Mouse (Mus musculus) layer of hippocampus, postnatal 36 days (tissue): Measurements from ENCODE around the gene Susd3. TPM values are rescaled to one million over a fixed set of nuclear protein-coding genes. Genes with fewer than 3 reads are reported as not detected.

ENCODE experiments used
- DNase-seq, 2 experiments: peaks; one replicate each; pipeline ENCODE4 v3.0.0; 2022
- total RNA-seq, 2 experiments: library from RNA; stranded (reverse); gene quantifications; 2 replicates each; pipeline ENCODE4 v1.2.3; 2021

Gene Susd3
- total RNA-seq: 1 to 10 TPM; 2.5 to 2.6 TPM

GRCm38 (mm10) chr13:49248467-49248862 is at the start of gene Susd3:
TSS of gene Susd3 (minus strand) at chr13:49248706.
- no peak for DNase-seq

GRCm38 (mm10) chr13:49296270-49296669 is 47.8 kb upstream of the Susd3 start:
- DNase-seq: no peak

- DNase-seq: no peak
Observed at GRCm38 (mm10) chr13:49294108-49294507, 45.6 kb upstream of the Susd3 start.

DNA sequence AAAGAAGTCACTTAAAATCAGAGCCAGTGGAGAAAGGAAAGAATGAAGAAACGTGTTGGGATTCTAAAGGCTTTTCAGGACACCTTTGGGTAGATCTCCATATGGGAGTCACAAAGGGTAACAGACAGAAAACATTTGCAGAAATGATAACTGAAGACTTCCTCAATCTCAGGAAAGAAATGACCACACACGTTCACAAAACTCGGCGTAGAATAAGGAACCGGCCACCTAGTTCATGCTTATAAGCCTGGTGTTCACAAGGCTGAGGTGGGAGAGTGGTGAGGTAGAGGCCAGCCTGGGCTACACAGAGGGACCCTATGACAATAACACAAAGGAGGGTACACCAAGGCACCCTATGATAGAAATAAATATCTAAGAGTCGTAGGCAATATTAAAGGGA is 43.4 kb upstream of the Susd3 start:
- no peak for DNase-seq

GRCm38 (mm10) chr13:49291398-49291797 is 42.9 kb upstream of the Susd3 start:
- DNase-seq: no peak

DNA sequence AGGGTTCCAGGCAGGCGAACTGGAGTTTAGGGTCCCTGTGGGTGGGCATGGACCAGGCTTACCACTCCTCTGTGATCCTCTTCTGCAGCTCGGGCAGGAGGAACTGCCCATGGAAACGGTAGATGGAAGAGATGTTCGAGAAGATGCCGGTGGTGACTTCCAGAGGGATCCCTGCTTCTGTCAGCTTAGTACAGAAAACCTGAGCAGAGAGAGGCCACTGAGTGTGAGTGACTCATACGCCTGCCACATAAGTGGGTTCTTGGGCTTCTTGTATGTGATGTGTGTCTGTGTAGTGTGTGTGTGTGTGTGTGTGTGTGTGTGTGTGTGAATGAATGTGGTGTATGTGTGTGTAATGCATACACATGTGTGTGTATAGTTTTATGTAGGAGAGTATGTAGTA is 38.7 kb upstream of the Susd3 start:
- no peak for DNase-seq

DNA sequence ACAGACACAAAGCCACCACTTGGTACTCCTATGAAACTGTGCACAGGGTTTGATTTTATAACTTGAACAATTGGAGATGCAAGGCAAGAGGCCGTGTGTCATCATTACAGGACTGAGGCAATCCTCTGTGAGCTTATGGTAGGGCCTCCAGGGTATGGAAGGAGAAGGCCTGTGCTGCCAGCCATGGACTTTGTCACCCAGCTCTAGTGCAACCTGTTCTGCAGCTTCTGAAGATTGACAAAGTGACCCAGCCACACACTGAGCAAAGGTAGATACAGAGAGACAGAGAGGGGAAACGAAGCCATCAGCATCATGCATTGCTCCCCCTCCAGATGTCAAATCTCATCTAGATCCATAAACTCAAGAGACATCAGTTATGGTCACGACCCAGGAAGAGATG is 38.2 kb upstream of the Susd3 start:
- no peak for DNase-seq

DNA sequence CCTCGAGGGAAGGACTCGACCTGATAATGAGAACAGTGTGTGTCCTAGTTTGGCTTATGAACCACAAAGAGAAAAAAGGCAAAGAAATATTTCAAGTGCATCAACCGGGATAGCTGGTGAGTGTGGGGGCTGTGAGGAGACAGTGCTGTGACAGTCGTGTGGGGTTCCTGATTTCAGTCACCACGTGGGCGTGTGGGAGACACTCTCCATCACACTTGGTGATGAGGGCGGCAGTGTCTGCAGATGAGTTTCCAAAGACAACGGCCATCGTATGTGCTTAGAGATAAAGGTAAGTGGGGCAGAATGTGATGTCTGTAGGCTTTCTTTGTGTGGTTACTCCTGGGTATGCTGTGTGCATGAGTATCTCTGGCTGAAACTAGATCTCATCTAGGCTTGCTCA is 35.2 kb upstream of the Susd3 start:
- no peak for DNase-seq

- no peak for DNase-seq
Observed at GRCm38 (mm10) chr13:49282168-49282567, 33.7 kb upstream of the Susd3 start.

- DNase-seq: no peak
Observed at GRCm38 (mm10) chr13:49271831-49272765, 23.6 kb upstream of the Susd3 start.

DNA sequence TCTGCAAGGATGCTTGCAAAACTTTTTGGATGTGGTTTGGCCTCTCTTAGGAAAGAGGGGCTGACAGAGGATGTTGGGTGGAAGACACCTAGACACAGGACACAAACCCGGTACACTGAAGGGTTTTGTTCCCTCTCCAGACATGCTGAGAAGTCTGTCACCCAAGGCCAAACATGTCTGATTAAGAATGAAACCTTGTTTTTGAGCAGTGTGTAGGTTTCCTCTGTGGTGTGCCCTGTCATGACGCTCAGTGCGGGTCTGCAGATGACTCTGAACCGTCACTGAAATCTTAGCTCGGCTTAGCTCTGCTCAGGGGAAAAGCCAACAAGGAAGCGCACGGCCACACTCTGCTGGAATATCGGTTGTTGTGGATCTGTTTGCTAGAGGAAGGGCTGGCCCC is 22.0 kb upstream of the Susd3 start:
- DNase-seq: no peak

GRCm38 (mm10) chr13:49267645-49268044 is 19.1 kb upstream of the Susd3 start:
- DNase-seq: no peak

DNA sequence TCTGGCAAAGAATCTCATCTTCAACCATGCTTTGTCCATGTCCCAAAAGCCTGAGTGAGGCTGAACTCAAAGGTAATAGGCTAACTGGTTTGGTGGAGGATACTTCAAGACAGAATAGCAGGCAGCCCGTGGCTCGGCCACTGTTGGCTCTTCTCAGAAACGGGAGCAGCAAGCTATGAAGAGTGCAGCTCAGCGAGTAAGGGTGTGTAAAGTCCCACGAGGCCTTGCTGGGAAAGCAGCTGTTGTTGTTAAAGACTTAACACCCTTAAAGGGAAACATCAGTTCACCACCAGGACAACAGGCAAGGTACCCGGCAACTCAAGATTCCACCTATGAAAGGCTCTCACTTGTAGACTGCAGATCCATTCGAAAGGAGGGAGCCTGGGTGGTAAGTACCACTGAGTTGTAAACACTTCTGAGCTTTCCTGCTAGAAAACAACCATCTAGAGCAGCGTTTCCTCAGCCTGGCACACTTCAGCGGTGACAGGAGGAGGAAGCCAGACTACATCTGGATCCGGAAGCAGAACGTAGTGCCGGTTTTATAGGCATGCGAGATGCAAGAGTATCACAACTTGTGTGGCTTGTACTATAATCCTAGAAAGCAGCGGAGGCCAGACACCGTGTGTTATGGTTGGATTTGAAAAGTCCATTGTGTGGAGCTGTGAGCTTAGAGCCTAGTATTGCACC is 11.7 kb upstream of the Susd3 start:
- no peak for DNase-seq

DNA sequence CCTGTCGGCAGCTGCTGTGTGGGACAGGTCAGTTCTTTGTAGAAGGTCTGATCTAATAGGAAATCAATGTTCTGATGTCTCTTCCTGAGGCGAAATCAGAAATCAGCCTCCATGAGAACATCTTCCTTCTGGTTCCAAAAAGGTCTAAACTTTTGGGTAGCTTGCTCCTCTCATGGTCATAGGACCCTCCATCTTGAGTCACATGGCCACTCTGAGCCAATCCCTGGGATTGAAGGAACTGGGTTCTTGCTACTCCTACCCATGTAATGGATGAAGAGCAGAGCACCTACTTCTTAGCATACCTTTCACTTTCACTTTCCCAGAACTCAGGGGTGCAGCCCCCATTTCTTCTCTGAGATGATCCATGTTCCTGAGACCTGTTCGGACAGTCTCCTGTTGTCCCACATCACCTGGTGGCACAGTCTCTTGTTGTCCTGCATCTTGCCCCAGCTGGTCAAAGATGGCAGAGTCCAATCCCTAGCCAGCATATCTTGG is 9.4 kb upstream of the Susd3 start:
- no peak for DNase-seq

GRCm38 (mm10) chr13:49252746-49253145 is 4.2 kb upstream of the Susd3 start:
- no peak for DNase-seq

DNA sequence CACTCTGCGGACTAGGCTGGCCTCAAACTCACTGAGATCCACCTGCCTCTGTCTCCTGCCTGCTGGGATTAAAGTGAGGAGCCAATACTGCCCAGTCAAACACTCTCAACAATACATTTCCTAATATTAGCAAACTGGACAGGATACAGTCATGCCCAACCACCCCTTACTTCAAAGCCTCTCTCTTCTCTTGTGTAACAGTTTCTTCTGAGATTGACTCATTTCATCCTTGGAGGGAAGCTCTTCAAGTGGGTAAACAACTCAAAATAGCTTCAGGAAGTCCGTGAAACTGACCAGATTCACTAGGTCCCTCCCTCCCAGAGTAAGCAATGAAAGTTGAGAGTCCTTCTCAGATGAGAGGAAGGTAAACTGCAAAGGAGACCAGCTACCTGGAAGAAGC is 3.6 kb upstream of the Susd3 start:
- no peak for DNase-seq

DNA sequence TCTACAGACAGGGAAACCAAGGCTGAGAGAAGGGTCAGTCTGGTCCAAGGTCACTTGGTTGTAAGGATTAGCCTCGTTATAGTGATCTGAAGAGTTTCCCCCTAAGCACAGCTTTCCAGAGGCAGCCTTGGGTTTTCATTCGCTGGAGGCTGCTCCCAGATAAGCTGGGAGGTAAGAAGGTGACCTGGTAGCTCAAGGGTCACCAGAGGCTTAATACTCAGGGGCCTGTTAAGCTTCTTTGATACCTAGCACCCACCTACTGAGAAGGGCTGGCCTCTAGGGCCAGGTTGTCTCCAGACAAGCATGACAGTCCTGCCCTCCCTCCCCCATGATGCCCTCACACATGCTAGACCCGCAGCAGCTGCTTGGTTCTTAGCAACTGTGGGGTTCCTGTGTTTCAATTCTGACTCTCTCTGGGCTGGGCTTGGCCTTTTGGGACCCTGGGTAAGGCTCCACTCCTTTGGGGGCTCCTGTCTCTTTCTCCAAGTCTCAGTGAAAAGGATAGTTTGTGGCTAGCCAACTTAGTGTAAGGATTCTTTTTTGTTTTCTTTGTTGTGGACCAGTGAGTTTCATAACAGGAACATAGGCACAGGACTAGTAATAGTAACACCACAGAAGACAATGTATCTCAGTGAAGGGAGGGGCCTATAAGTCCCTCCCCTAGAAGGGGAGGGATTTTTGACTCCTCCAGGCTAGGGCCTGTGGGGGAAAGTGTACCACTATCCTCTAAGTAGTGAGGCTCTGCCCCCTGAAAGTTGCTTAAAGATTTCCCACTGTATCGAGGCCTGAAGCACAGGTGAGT is 2.4 kb upstream of the Susd3 start:
- DNase-seq: no peak

DNA sequence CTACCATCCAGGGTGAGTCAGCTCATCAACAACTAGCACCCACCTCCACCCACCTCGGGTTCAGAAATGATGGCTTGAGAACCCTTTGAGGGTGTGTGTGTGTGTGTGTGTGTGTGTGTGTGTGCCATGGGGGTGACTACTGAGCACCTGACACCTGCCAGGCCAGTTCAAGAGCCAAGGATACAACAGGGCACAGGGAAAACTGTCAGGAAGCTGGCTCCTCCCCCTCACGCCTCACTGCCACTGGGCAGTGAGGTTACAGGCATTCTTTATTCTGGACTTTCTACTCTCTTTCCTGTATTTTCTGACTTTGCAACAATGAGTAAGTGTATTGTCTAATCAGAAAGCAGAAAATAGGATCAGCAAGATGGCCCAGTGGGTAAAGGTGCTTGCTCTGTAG is 1.1 kb upstream of the Susd3 start:
- DNase-seq: no peak

- DNase-seq: no peak
Observed at GRCm38 (mm10) chr13:49248923-49249322, 417 bp upstream of the Susd3 start.

DNA sequence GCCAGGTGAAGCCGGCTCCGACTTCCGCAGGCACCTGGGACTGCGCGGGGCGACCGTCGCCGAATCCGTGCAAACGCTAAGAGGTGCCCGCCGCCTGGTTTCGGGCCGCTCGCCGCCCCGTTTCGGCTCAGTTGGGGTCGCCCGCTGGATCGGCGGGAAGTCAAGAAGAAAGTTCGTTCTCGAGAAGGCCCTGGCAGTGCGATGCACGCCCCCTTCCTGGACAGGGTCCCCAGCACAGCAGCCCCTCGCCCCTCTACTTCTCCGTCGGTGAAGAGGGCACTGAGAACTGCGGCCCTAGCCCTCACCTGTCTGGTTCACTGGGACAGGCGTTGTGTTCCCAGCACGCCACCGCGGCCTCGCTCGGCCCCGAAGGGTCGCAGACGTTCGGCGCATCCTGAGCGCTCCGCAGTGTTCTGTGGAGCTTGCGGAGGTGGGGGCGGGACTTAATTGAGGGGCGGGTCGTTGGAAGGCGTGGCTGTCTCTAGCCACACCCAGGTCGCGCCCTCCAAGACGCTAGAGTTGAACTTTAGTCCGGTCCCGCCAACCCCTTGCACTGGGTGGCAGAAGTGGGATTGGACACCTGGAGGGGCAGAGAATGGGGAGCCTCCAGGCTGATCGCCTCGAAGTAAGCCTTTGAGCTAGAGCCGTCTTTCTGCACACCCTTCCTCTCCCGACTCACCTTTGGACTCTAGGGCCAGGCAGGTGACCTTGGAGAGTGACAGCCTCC is 603 bp downstream of the Susd3 start:
- no peak for DNase-seq

- no peak for DNase-seq
Observed at GRCm38 (mm10) chr13:49247232-49247739, 1.2 kb downstream of the Susd3 start.

GRCm38 (mm10) chr13:49246626-49247025 is 1.9 kb downstream of the Susd3 start:
- DNase-seq: no peak
